Mouse (Mus musculus) bone marrow macrophage, adult 2 months (primary cell): ENCODE measurements around the gene Cmtm7. TPM values are rescaled to one million over a fixed set of nuclear protein-coding genes. Genes with fewer than 3 reads are reported as not detected.
"Not testable (repeated sequence)": the region's sequence is repeated elsewhere in the genome, so short reads cannot be mapped to it uniquely, and the experiment has no call there.

Source experiments
- H3K27ac ChIP-seq: 2 replicates; pipeline ENCODE4 v1.5.1; 2012; ENCODE audit warnings: low read depth, low read length; ENCODE audit not compliant: insufficient read depth
- H3K4me1 ChIP-seq: 2 replicates; pipeline ENCODE4 v1.6.1; 2012; ENCODE audit warnings: low read length; ENCODE audit not compliant: control insufficient read depth, insufficient read depth
- H3K4me3 ChIP-seq: 2 replicates; pipeline ENCODE4 v1.5.1; 2012; ENCODE audit warnings: mild to moderate bottlenecking, low read length, moderate library complexity; ENCODE audit not compliant: insufficient read depth
- CTCF ChIP-seq: IDR thresholded peaks from 2 replicates; pipeline ENCODE4 v1.5.1; 2012; ENCODE audit warnings: low read depth, mild to moderate bottlenecking, low read length, moderate library complexity
- POLR2A ChIP-seq: IDR thresholded peaks from 2 replicates; pipeline ENCODE4 v1.6.1; 2012; ENCODE audit warnings: mild to moderate bottlenecking, low read depth, low read length, borderline replicate concordance
- polyA plus RNA-seq: library from polyadenylated mRNA; stranded (reverse); fragments of >200 nt; gene quantifications from 2 replicates; pipeline ENCODE4 v1.2.4, GENCODE M21; 2012; ENCODE audit not compliant: missing spikeins, insufficient read depth, insufficient read length

The Cmtm7 gene
- polyA plus RNA-seq, 1 experiment = 184 TPM

- TF ChIP-seq CTCF = no peak
- TF ChIP-seq POLR2A = no peak
- Histone ChIP-seq H3K27ac (peak overlapping the region; percentile 75), H3K4me1 (peaks cover 21% of the 10 kb centered on the region), H3K4me3 (peak overlapping the region; percentile 74)
These were observed 49.6 kb downstream of the Cmtm7 start for GRCm38 (mm10) chr9:114731871-114732682.

- Histone ChIP-seq H3K4me3 (peak within 1 kb of the TSS; percentile 74), H3K27ac (peak within 1 kb of the TSS; percentile 75), H3K4me1 (peaks cover 16% of the 10 kb centered on the region)
- no peak for TF ChIP-seq CTCF
- TF ChIP-seq POLR2A = no peak
These were observed 50.5 kb downstream of the Cmtm7 start, which contains the start of gene Cmtm6 for GRCm38 (mm10) chr9:114731011-114731755. Gene Cmtm6 (plus strand): TSS chr9:114731116.

GRCm38 (mm10) chr9:114729911-114730805 lies 51.5 kb downstream of the Cmtm7 start:
- peak overlapping the region; percentile 55 for H3K4me3 ChIP-seq
- peak overlapping the region; percentile 19; the same call in 1 of the 2 replicates for H3K27ac ChIP-seq
- peaks cover 16% of the 10 kb centered on the region for H3K4me1 ChIP-seq
- TF ChIP-seq CTCF (no peak), POLR2A (no peak)

DNA sequence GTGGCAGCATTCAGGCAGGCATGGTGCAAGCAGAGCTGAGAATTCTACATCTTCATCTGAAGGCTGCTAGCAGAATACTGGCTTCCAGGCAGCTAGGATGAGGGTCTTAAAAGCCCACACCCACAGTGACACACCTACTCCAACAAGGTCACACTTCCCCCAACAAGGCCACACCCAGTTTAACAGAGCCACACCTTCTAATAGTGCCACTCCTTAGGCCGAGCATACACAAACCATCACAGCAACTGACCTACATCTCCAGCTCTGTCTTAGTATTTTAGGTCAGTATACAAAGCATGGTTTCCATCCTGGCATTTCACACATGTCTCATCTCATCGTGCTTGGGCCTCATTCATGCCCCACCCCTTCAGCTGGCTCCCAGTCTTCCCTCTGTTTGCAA lies 53.2 kb downstream of the Cmtm7 start:
- H3K4me3 ChIP-seq, H3K27ac ChIP-seq: not testable (repeated sequence)
- peaks cover 11% of the 10 kb centered on the region for H3K4me1 ChIP-seq

GRCm38 (mm10) chr9:114727315-114727714 lies 54.3 kb downstream of the Cmtm7 start:
- H3K27ac ChIP-seq = no peak overlapping the region
- H3K4me3 ChIP-seq = no peak overlapping the region
- no peak for TF ChIP-seq POLR2A
- TF ChIP-seq CTCF = no peak
- peaks cover 7% of the 10 kb centered on the region for H3K4me1 ChIP-seq

- TF ChIP-seq CTCF (no peak), POLR2A (no peak)
- Histone ChIP-seq H3K27ac (no peak overlapping the region), H3K4me1 (no peaks in the 10 kb centered on the region), H3K4me3 (no peak overlapping the region)
These were observed 64.9 kb downstream of the Cmtm7 start for GRCm38 (mm10) chr9:114716677-114717331.

- Histone ChIP-seq H3K27ac (no peak overlapping the region), H3K4me1 (no peaks in the 10 kb centered on the region), H3K4me3 (no peak overlapping the region)
- TF ChIP-seq CTCF (no peak), POLR2A (no peak)
These were observed 68.2 kb downstream of the Cmtm7 start for GRCm38 (mm10) chr9:114713481-114713880.

DNA sequence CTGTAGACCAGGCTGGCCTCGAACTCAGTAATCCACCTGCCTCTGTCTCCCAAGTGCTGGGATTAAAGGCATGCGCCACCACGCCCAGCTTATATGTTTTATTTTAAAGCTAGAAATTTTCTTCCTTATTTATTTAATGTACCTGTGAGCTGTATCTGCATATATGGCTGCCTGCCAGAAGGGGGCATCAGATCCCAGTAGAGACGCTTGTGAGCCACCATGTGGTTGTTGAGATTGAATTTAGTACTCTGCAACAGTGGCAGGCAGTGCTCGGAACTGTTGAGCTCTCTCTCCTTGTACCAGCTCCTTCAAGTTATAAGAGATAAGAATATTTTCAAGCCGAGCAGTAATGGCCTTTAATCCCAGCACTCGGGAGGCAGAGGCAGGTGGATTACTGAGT lies 71.3 kb downstream of the Cmtm7 start:
- no peak overlapping the region for H3K4me3 ChIP-seq
- no peaks in the 10 kb centered on the region for H3K4me1 ChIP-seq
- H3K27ac ChIP-seq = no peak overlapping the region
- TF ChIP-seq POLR2A (no peak), CTCF (peak; percentile 37)

DNA sequence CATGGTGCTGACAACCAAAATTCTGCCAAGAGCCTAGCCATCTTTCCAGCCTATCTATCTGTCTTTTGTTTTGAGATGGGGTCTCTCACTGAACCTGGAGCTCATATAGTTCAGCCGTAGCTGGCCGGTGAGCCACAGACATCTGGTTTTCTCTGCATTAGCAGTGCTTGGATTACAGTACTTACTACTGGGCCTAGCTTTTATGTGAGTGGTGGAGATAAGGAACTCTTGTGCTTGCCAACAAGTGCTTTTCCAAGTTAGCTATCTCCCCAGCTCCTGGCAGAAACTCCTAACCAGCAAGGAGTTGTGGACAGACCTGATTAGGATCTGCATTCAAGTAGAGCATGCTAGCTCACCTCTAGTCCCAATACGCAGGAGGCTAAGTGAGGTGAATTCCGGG lies 73.9 kb downstream of the Cmtm7 start:
- Histone ChIP-seq H3K4me3 (no peak overlapping the region), H3K4me1 (peaks cover 2% of the 10 kb centered on the region; the same call in 1 of the 2 replicates), H3K27ac (no peak overlapping the region)
- TF ChIP-seq POLR2A = no peak
- TF ChIP-seq CTCF = no peak

Other genes with a start within 250 kb of the Cmtm7 start
- gene Trim71, start 217.5 kb downstream of the Cmtm7 start, polyA plus RNA-seq = not detected in 2 replicates
- gene Cnot10, start 141.7 kb downstream of the Cmtm7 start, polyA plus RNA-seq = 23.0 and 24.2 TPM in 2 replicates
- 46.1 and 46.6 TPM in 2 replicates for gene Dync1li1, start 93.1 kb downstream of the Cmtm7 start, polyA plus RNA-seq
- gene Cmtm6, start 50.7 kb downstream of the Cmtm7 start, polyA plus RNA-seq = 95.2 and 96.3 TPM in 2 replicates
- 0.85 and 1.7 TPM in 2 replicates for gene Cmtm8, start 62.3 kb upstream of the Cmtm7 start, polyA plus RNA-seq
- gene Gpd1l, start 152.1 kb upstream of the Cmtm7 start, polyA plus RNA-seq = 20.1 and 21.5 TPM in 2 replicates
- gene Osbpl10, start 196.7 kb upstream of the Cmtm7 start, polyA plus RNA-seq = 1.7 and 2.1 TPM in 2 replicates
- 725 and 1,319 TPM in 2 replicates for gene Rps27rt, start 200.9 kb upstream of the Cmtm7 start, polyA plus RNA-seq